Mouse (Mus musculus) heart, postnatal 14 days (tissue): ENCODE data around the gene Kif2c. TPM values are rescaled to one million over a fixed set of nuclear protein-coding genes. Genes with fewer than 3 reads are reported as not detected.

Experiments
- DNase-seq, 2 experiments: peaks; one replicate each; pipeline ENCODE4 v3.0.0; 2021 to 2022
- intact Hi-C: fragments of 180-260 bp; cut with DNase I; formaldehyde crosslinking; loops from one replicate; pipeline ENCODE4 v1.15.1; 2025
- total RNA-seq, 2 experiments: library from RNA; stranded (reverse); gene quantifications; 2 replicates each; pipeline ENCODE4 v1.2.3; 2021

Kif2c gene
- total RNA-seq, 2 experiments from 2014 or later, result 1.7 to 3.4 TPM

DNA sequence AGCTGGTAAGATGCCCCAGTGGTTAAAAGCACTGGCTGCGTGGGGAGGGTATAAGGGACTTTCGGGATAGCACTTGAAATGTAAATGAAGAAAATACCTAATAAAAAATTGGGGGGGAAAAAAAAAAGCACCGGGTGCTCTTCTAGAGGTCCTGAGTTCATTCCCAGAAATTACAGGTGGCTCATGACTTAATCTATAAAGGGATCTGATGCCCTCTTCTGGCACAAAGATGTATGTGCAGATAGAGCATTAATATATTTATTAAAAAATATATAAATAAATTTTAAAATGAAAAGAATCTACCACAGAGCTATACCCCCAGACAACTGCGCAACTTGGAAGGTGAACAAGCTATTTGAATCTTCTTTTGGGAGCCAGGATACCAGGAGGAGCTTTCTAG lies 41.8 kb downstream of the Kif2c start:
- intact Hi-C loops, result loop anchor here (1.0 to 5.0 kb wide), 4 partner anchors 20 to 313 kb away; no protein-coding TSS in a partner anchor
- no peak for DNase-seq

- DNase-seq, result peak in 1 of 2 experiments; percentile 33
- intact Hi-C loops, result no loop called here
These were observed 43.2 kb downstream of the Kif2c start for GRCm38 (mm10) chr4:117139217-117139612.

DNA sequence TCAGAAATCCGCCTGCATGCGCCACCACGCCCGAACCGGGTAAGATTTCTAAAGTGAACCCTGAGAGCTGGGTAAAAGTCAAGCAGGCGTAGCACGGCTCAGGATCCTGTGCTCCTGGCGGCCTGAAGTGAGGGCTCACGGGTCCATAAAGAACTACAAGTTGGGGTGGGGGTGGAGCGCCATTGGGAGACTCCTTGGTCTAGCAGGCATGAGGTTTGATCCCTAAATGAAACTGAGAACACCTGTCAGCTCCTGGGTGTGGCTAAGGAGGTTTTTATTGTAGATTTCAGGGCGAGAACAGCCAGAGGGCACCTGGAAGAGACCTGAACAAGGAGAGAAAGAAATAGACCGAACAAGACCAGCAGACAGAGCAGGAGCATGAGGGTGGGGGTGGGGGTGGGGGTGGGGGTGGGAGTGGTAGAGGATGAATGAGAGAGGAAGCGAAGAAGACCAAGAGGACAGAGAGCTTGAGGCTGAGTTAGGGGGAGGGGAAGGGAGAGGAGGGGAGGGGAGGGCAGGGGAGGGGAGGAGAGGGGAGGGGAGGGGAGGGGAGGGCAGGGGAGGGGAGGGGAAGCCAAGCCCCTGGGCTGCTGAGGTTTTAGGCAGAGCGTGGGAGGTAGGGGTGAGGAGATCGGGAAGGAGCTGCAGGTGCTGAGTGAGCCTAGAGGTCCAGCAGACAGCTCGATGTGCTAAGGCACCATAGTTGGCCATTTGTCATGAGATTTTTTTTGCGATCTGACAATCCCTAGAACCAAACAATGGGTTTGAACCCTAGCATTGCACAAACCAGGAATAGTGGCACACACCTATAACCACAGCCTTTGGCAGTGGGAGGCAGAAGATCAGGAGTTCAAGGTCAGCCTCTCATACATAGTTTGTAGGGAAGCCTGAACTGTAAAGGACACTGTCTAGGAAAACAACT lies 43.9 kb downstream of the Kif2c start:
- no peak for DNase-seq
- intact Hi-C loops, result no loop called here

GRCm38 (mm10) chr4:117136034-117136433 lies 46.4 kb downstream of the Kif2c start:
- intact Hi-C loops, result no loop called here
- DNase-seq, result no peak

DNA sequence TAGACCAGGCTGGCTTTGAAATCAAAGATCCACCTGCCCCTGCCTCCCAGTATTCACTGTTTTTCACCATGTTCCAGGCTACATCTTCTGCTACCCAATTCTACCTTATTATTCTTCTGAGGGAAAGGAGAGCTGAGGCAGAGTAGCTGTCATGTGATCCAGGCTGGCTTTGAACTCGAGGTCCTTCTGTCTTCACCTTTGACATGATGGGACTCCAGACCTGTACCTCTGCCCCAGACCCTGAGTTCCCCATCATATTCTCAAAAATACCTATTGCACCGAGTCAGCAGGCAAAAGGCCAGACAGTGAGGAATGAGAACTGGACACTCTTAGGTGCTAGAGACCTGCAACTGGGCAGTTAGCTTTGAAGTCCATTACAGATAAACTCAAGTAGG lies 47.8 kb downstream of the Kif2c start:
- intact Hi-C loops, result no loop called here
- no peak for DNase-seq

GRCm38 (mm10) chr4:117133817-117134600 lies 48.4 kb downstream of the Kif2c start, which contains the start of gene Plk3:
Gene Plk3 (minus strand): TSS chr4:117133963.
- intact Hi-C loops, result no loop called here

GRCm38 (mm10) chr4:117133366-117133796 lies 49.1 kb downstream of the Kif2c start:
- intact Hi-C loops, result no loop called here
- no peak for DNase-seq

More at GRCm38 (mm10) chr4:117133817-117134600, 48.4 kb downstream of the Kif2c start, which contains the start of gene Plk3:
- DNase-seq, result peak; percentile 96 to 97

DNA sequence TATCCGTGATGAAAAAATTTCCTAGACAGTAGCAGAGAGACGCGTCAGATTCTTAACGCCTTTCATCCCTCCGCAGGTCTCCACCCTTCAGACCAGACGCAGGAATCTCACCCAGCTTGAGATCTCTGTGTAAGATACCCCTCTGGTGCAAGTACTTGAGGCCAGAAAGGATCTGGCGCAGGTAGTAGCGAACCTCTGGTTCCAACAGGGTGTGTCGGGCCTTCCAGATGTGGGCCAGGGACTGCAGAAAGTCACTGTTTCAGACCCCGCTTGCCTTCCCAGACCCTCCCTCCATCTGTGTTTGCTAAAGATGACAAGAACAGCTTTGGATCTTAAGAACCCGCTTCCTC lies 49.7 kb downstream of the Kif2c start:
- DNase-seq, result no peak
- intact Hi-C loops, result no loop called here

DNA sequence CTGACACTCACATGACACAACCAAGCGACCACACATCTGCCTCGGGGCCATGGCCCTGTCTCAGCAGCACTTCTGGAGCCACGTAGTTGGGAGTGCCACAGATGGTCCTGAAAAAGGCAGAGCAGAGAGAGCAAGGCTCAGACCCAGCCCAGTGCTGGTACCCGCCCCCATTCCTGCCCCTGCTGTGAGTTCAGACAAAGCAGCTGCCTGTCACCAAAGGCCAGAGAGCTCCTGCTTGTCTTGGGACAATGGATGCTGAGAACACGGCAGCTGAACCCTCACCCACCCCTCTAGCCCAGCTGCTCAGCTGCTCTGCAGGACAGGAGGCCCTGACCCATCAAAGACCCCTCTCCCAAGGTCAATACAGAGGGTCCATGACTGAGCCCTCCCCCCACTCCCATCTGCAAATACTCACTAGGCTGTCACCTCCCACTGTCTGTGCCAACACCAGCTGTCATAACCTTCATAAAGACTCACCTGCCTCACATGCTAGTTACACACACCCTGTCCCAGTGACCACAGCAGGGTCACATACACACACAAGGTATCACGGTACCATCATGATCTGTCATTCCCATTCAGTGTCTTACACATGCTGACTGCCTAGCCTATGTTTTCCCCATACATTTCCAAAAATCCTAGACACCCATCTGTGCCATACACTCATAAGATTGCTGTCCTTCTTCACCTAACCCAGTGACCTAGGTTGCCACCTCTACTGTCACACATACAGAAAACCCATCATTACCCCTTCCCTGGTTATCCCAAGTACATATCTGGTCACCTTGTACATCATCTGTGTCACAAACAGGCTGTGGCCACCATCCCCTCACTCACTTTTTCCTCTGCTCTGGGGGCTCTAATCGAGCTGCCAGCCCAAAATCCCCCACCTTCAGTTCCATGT lies 50.3 kb downstream of the Kif2c start:
- DNase-seq, result no peak
- intact Hi-C loops, result no loop called here

DNA sequence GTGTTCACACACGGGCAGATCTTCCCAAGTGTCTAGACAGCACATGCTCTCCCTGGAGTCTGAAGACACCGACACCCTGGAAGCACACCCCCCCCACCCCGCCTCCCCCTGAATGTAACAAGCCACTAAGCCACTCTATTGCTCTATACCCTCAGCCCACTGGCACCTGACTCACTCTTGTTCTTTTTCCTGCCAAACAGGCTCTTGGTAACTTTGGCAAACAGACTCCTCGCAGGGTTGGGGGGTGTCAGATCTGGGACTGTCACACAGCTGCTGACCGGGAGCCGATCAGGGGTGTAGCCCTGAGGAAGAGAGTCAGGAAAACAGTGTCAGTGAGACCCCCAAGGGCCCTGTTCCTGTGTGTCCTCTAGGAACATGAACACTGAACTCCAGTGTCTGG lies 51.2 kb downstream of the Kif2c start:
- no peak for DNase-seq
- intact Hi-C loops, result no loop called here

DNA sequence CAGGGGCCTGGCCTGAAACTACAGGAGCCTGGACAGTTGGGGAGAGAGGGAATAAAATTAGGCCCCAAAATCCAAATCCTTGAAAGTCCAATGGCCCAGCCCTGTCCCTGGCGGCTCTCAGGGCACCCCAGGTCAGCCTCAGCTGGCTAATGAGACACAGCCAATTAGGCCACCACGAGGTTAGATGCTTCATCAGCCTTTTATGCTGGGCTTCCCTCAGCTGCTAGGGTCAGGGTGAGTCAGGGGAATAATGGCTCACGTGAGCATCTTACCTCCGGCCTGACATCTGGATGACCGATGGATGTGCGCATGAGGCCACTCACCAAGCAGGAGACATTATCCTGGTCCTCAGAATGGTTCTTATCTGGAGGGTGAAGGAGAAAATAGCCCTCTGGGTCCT lies 51.6 kb downstream of the Kif2c start:
- no peak for DNase-seq
- intact Hi-C loops, result no loop called here

- intact Hi-C loops, result loop anchor here (10.0 kb wide), 1 partner anchor 413 kb away; no protein-coding TSS in a partner anchor
- no peak for DNase-seq
These were observed 54.3 kb downstream of the Kif2c start for GRCm38 (mm10) chr4:117127991-117128686.

- intact Hi-C loops, result loop anchor here (10.0 kb wide), 1 partner anchor 412 kb away; no protein-coding TSS in a partner anchor
- DNase-seq, result no peak
These were observed 55.7 kb downstream of the Kif2c start, which contains the start of gene Tctex1d4 for GRCm38 (mm10) chr4:117126675-117127290. Gene Tctex1d4 (plus strand): TSS chr4:117126794.

- peak; percentile 77 to 79 for DNase-seq
- intact Hi-C loops, result loop anchor here (10.0 kb wide), 1 partner anchor 411 kb away; no protein-coding TSS in a partner anchor
These were observed 56.3 kb downstream of the Kif2c start for GRCm38 (mm10) chr4:117125910-117126674.

DNA sequence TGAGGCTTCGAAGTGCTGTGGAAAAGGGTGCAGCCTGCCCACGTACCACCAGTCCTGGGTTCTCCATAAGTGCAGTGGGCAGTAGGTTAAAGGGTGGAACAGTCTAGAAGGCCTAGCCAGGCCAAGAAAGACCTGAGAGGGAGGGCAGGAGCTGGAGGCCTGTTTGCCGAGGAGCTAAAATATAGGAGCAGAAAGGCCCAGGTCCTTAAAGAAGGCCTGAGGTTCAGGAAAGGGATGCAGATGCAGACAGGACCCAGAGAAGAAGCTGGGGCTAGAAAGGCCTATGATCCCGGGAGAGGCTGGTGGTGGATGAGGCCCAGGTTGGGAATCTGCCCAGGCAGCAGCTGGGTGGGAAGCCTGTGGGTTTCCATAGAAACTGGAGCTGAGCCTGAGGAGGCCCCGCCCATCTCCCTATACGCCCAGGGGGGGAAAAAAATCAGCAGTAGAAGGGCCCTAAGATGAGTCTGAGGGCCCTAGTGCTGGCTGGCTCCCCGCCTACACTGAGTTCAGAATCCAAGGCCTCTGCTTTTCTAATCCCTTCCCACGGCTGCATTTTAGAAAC lies 57.0 kb downstream of the Kif2c start, which contains the start of gene Btbd19:
TSS of gene Btbd19 (minus strand) at position 378 of the 562 bp plus-strand sequence.
- intact Hi-C loops, result loop anchor here (10.0 kb wide), 1 partner anchor 411 kb away; no protein-coding TSS in a partner anchor
- peak; percentile 83 to 87 for DNase-seq

GRCm38 (mm10) chr4:117124518-117125347 lies 57.7 kb downstream of the Kif2c start:
- DNase-seq, result peak; percentile 53 to 60
- intact Hi-C loops, result loop anchor here (5.0 to 10.0 kb wide), 2 partner anchors 122 to 410 kb away; no protein-coding TSS in a partner anchor

- intact Hi-C loops, result loop anchor here (5.0 to 10.0 kb wide), 2 partner anchors 122 to 409 kb away; no protein-coding TSS in a partner anchor
- DNase-seq, result no peak
These were observed 58.3 kb downstream of the Kif2c start for GRCm38 (mm10) chr4:117124218-117124517.
